Mouse (Mus musculus) cortical plate, adult 2 months (tissue): Measurements from ENCODE around the gene Chst3.

Source experiments
- CTCF ChIP-seq: fragments of 200-500 bp; IDR thresholded peaks from 2 replicates; pipeline ENCODE4 v1.5.1; 2011; ENCODE audit warnings: mild to moderate bottlenecking, control low read depth, low read length; ENCODE audit not compliant: insufficient read depth; ENCODE audit errors: extremely low read depth
- POLR2A ChIP-seq: fragments of 200-500 bp; IDR thresholded peaks from 2 replicates; pipeline ENCODE4 v1.6.1; 2011; ENCODE audit warnings: mild to moderate bottlenecking, low read length, control low read depth; ENCODE audit not compliant: insufficient read depth; ENCODE audit errors: extremely low read depth

GRCm38 (mm10) chr10:60224601-60225000 is 5.5 kb upstream of the Chst3 start:
- no peak for TF ChIP-seq CTCF
- TF ChIP-seq POLR2A = no peak
